Mouse (Mus musculus) C2C12 (cell line): ENCODE measurements around the gene Mrps31. TPM values are rescaled to one million over a fixed set of nuclear protein-coding genes. Genes with fewer than 3 reads are reported as not detected.

ENCODE experiments used
- H3K27me3 ChIP-seq: one replicate; pipeline ENCODE4 v1.6.1; 2011; ENCODE audit not compliant: control insufficient read depth, insufficient read depth, insufficient read length
- H3K36me3 ChIP-seq: one replicate; pipeline ENCODE4 v1.6.1; 2011; ENCODE audit not compliant: control insufficient read depth, insufficient read depth
- H3K4me3 ChIP-seq: one replicate; pipeline ENCODE4 v1.5.1; 2011; ENCODE audit warnings: mild to moderate bottlenecking, control low read depth; ENCODE audit not compliant: poor library complexity, insufficient read depth, severe bottlenecking
- H3K79me2 ChIP-seq: one replicate; pipeline ENCODE4 v1.6.1; 2011; ENCODE audit not compliant: control insufficient read depth, insufficient read depth
- H3K79me3 ChIP-seq: one replicate; pipeline ENCODE4 v1.6.1; 2011; ENCODE audit warnings: low read depth, control low read depth
- H3ac ChIP-seq: one replicate; pipeline ENCODE3; 2011; ENCODE audit warnings: low read depth; ENCODE audit not compliant: control insufficient read depth, insufficient read length
- CEBPB ChIP-seq: IDR thresholded peaks from one replicate; pipeline ENCODE4 v1.6.1; 2011; ENCODE audit warnings: low read depth, mild to moderate bottlenecking, control low read depth, moderate library complexity
- CTCF ChIP-seq: IDR thresholded peaks from one replicate; pipeline ENCODE4 v1.5.1; 2011; ENCODE audit not compliant: control insufficient read depth, insufficient read depth, insufficient read length
- FOSL1 ChIP-seq: IDR thresholded peaks from one replicate; pipeline ENCODE4 v1.8.0; 2011; ENCODE audit warnings: mild to moderate bottlenecking, low read length; ENCODE audit not compliant: poor library complexity, insufficient read depth, severe bottlenecking
- MAX ChIP-seq: IDR thresholded peaks from one replicate; pipeline ENCODE4 v1.6.1; 2011; ENCODE audit warnings: mild to moderate bottlenecking, control low read depth
- MYOD1 ChIP-seq: IDR thresholded peaks from one replicate; pipeline ENCODE4 v1.6.1; 2011; ENCODE audit warnings: low read depth; ENCODE audit not compliant: control insufficient read depth, insufficient read length
- MYOG ChIP-seq: IDR thresholded peaks from one replicate; pipeline ENCODE4 v1.6.1; 2011; ENCODE audit not compliant: control insufficient read depth, insufficient read length; ENCODE audit errors: extremely low read depth
- USF1 ChIP-seq: IDR thresholded peaks from one replicate; pipeline ENCODE4 v1.6.1; 2011; ENCODE audit warnings: low read depth, mild to moderate bottlenecking, control low read depth, moderate library complexity
- polyA plus RNA-seq: library from polyadenylated mRNA; unstranded; fragments of >200 nt; fragmentation: generic; extraction: Trizol; gene quantifications from one replicate; pipeline ENCODE4 v1.2.1, GENCODE M21; 2012; ENCODE audit warnings: missing spikeins

Gene Mrps31
- polyA plus RNA-seq, 1 experiment: 15.8 TPM

GRCm38 (mm10) chr8:22398142-22398951, 12.8 kb upstream of the Mrps31 start, which contains the start of gene Slc25a15:
Slc25a15 (minus strand) TSS chr8:22398597.
- Histone ChIP-seq H3K79me3 (no peaks in the 10 kb centered on the region), H3K27me3 (no peaks in the 10 kb centered on the region), H3K79me2 (no peaks in the 10 kb centered on the region), H3K36me3 (no peaks in the 10 kb centered on the region), H3K4me3 (peak within 1 kb of the TSS; percentile 56), H3ac (peak within 1 kb of the TSS; percentile 82)
- no peak for TF ChIP-seq CEBPB
- TF ChIP-seq MAX: peak; percentile 38

GRCm38 (mm10) chr8:22399285-22399880, 11.8 kb upstream of the Mrps31 start:
- no peaks in the 10 kb centered on the region for H3K79me2 ChIP-seq
- no peaks in the 10 kb centered on the region for H3K27me3 ChIP-seq
- TF ChIP-seq MAX (no peak), MYOD1 (no peak)
- no peak overlapping the region for H3ac ChIP-seq
- no peaks in the 10 kb centered on the region for H3K36me3 ChIP-seq
- H3K4me3 ChIP-seq: no peak overlapping the region
- H3K79me3 ChIP-seq: no peaks in the 10 kb centered on the region

- Histone ChIP-seq H3K27me3 (no peaks in the 10 kb centered on the region), H3K79me2 (no peaks in the 10 kb centered on the region), H3ac (no peak overlapping the region), H3K79me3 (no peaks in the 10 kb centered on the region), H3K36me3 (no peaks in the 10 kb centered on the region), H3K4me3 (no peak overlapping the region)
- no peak for TF ChIP-seq CEBPB
These were observed 10.6 kb upstream of the Mrps31 start for GRCm38 (mm10) chr8:22400593-22400992.

- H3K4me3 ChIP-seq: no peak overlapping the region
- no peaks in the 10 kb centered on the region for H3K79me3 ChIP-seq
- no peaks in the 10 kb centered on the region for H3K36me3 ChIP-seq
- H3K79me2 ChIP-seq: no peaks in the 10 kb centered on the region
- TF ChIP-seq MYOD1: no peak
- no peak for TF ChIP-seq CEBPB
- TF ChIP-seq FOSL1: no peak
- no peak for TF ChIP-seq MYOG
- TF ChIP-seq CTCF: no peak
- TF ChIP-seq USF1: no peak
- no peak for TF ChIP-seq MAX
- H3ac ChIP-seq: no peak overlapping the region
- H3K27me3 ChIP-seq: peaks cover 4% of the 10 kb centered on the region
These were observed 7.9 kb upstream of the Mrps31 start for GRCm38 (mm10) chr8:22403235-22403634.

GRCm38 (mm10) chr8:22405733-22406132, 5.4 kb upstream of the Mrps31 start:
- Histone ChIP-seq H3ac (no peak overlapping the region), H3K79me3 (no peaks in the 10 kb centered on the region), H3K79me2 (no peaks in the 10 kb centered on the region), H3K36me3 (no peaks in the 10 kb centered on the region), H3K4me3 (no peak overlapping the region), H3K27me3 (peaks cover 6% of the 10 kb centered on the region)
- peak; percentile 87 for TF ChIP-seq CEBPB
- TF ChIP-seq FOSL1: no peak

GRCm38 (mm10) chr8:22410688-22411281, 376 bp upstream of the Mrps31 start:
- TF ChIP-seq USF1: no peak
- TF ChIP-seq FOSL1: no peak
- TF ChIP-seq MAX: no peak
- no peak for TF ChIP-seq CEBPB
- TF ChIP-seq CTCF: no peak
- TF ChIP-seq MYOD1: no peak
- peaks cover 30% of the 10 kb centered on the region for H3K79me2 ChIP-seq
- H3K36me3 ChIP-seq: peaks cover 10% of the 10 kb centered on the region
- peak overlapping the region; percentile 71 for H3ac ChIP-seq
- H3K4me3 ChIP-seq: peak overlapping the region; percentile 84
- peaks cover 13% of the 10 kb centered on the region for H3K79me3 ChIP-seq
- peaks cover 6% of the 10 kb centered on the region for H3K27me3 ChIP-seq
